Mouse (Mus musculus): ENCODE data around the gene Bace2. TPM values are rescaled to one million over a fixed set of nuclear protein-coding genes. Genes with fewer than 3 reads are reported as not detected.
A peak's percentile ranks its signal among the peaks of the same experiment; 100 is the strongest.

Bace2 gene
- total RNA-seq, 2 experiments from 2014 or later = 16.3 to 20.8 TPM

DNA sequence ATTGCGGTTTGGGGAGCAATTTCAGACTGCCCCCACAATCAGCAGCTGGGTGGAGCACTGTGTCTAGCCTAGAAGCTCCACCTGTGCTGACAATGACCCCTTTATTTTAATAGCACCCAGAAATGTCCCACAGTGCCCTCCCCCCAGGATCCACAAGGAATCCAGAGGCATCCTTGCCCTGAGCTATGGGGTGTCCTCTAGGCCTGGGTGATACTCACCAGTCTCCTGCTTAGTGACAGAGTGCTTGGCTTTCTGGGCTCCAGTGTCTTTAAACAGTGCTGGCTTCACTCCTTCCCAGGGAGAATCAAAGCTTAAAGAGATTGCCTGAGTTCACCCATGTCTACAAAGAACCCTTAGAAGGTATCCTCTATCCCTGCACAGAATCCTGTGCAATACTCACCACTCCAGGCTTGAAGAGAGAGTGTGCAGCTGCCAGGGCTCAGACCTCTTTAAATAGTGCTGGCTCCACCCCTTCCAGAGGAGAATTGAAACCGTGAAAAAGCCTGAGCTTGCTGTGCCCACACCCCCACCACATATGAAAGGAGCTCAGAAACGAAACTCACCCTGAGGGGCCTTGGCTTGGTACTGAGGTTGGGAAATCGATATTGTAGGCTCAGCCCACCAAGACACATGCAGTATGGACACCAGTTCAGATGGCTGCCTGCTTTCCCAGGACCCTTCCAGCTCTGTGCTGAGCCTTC, 106.1 kb downstream of the Bace2 start, which contains the start of gene Mx1:
Mx1 (minus strand) TSS at position 427 of the 701 bp plus-strand sequence.
- DNase-seq = peak; percentile 19 to 21
- intact Hi-C loops (cut with DNase I) = loop anchor here (5.0 kb wide), 1 partner anchor 75 kb away; no protein-coding TSS in a partner anchor

DNA sequence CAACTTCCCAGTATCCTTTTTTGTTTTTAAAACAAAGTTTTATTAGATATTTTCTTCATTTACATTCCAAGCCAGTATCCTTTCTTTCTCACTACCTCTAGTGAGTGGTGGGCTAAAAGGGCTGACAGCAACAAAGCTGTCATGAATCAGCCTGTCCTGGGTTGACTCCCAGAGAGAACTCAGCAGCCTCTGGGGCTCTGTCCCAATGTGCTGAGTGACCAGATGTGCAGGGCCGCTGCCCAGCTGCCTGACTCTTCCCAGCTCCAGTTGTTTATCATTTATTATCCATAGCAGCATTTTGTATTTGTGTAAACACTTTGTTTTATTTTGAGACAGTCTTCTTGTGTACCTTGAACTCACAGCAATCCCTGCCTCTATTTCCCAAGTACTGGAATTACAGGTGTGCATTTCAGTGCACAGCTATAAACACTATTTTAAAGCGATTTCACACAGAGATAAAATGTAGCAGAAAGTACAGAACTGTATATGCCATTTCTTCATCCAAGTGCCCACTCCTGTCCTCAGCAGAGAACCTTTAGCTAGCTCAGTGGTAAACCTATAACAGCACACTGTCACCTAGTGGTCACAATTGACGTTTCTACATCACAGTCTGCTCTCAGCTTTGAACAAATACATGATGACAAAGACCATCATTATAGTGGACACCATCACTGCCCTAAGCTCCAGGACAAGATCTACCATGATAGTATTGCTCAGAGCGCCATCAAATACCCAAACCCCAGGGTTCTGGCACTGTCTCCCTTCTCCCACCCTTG, 109.8 kb downstream of the Bace2 start:
- intact Hi-C loops (cut with DNase I) = loop anchor here (5.0 kb wide), 1 partner anchor 154 kb away; no protein-coding TSS in a partner anchor
- no peak for DNase-seq

DNA sequence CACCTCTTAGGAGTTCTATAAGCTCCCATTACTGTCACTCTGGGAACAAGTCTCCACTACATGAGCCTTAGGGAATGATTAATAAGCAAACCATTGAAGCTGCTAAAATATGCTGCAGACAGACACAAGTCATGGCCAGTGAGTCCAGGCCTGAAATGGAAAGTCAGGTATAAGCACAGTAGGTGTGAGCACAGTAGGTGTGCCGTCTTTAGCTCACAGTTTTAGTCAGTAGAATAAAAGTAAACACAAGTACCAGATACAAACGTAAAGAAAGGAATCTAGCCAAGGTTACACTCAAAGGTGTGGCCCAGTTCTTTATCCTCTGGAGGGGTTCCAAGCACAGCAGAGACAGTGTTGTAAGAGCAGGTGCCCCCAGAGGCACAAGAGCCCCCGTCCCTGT, 110.9 kb downstream of the Bace2 start:
- no peak for DNase-seq
- intact Hi-C loops (cut with DNase I) = loop anchor here (5.0 kb wide), 1 partner anchor 155 kb away; no protein-coding TSS in a partner anchor

DNA sequence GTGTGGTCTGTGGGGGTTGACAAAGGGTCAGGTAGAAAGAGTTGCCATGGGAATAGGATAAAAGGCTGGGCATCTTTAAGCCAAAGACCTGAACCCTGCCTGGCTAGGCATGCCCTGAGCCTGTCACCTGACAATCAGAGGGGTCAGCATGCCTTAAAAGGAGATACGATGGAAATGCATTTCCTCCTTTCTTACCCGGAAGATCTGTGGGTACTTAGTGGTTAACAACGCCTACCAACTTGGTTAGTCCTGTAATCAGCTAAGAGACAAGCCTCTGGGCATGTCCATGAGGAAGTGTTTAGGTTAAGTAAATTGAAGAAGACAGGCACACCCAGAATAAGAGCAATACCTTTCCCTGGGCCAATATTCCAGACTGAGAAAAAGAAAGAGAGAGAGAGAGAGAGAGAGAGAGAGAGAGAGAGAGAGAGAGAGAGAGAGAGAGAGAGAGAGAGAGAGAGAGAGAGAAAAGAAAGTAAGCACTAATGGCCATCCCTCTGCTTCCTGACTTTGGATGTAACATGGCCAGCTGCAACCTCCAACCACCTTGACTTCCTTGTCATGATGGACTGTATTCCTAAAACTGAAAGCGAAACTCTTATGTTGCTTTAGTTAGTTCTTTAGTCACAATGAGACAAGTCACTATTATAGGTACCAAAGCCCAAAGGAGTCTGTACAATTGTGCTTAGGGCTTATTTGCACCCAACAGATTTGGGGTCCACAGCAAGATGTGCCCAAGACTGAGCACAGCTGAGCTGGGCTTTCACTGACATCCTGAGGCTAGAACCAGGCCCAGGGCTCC, 111.7 kb downstream of the Bace2 start:
- intact Hi-C loops (cut with DNase I) = loop anchor here (5.0 kb wide), 1 partner anchor 156 kb away; no protein-coding TSS in a partner anchor
- no peak for DNase-seq

DNA sequence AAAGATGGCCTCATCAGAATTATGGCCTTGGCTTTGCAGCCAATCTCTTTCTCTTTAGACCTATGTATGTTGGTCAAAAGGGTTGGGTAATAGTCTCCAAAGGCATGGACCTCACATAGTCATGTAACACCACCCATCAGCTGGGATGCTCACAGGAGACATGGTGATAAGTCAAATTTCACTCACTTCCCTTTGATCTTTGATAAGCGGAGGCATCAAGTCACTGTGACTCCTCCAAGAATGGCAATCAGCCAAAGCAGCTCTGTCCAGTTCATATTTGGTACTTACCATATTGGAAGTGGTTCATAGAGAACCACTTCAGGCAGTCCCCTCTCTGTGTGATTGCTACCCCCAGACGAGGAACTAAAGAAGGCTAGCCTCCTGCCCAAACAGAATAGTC, 118.1 kb downstream of the Bace2 start:
- intact Hi-C loops (cut with DNase I) = no loop called here
- no peak for DNase-seq

DNA sequence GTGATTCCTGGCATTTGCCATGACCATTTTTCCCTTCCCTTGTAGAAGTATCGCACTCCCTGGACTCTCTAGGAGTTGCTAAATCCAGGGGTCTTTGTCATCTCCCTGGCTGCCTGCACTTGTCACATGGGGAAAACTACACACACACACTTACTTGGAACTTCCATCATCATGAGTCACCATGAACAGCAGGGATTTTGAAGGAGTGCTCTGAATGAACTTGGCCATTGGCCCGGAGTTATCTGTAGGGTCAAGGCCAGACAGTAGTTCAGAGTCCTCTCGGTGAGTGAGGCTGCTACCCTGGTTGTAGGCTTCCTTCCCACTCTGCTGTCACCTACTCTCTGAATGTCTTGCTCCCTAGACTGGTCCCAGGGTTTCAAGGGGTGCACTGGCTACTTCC, 119.0 kb downstream of the Bace2 start:
- intact Hi-C loops (cut with DNase I) = no loop called here
- peak; percentile 11 to 24 for DNase-seq

DNA sequence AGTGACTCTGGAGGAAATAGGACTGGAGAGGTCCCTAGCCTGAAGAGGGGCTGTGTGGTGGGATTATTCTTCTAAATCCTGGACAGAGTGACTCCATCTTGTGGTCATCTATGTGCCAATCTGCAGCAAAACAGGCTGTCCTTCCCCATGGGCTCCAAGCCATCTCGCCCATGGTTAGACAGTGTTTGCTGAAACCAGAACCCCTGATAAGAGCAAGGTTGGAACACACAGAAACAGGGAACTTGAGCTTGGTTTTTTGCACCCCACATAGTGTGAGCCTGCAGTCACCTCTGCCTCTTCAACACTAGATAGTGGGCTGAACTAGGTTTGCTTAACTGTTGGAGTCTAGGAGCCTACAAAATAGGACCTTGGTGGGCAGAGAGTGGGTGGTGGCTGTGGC, 120.0 kb downstream of the Bace2 start:
- intact Hi-C loops (cut with DNase I) = no loop called here
- no peak for DNase-seq

DNA sequence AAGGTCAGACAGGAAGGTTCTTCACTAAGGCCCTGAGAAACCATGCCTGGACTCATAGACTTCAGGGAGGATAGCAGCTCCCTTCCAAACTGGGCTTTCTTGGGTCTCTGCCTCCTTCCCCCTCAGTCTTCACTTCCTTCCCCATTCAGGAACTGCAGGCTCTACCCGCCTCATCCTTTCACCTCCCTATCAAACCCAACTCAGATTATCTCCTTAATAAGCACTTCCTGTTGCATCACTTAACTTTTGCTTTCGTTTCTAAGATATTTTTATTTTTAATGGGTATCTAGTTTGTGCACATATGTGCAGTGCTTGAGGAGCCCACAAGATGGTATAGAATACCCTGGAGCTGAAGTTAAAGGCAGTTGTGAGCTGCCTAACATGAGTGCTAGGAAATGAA, 122.1 kb downstream of the Bace2 start:
- intact Hi-C loops (cut with DNase I) = no loop called here
- DNase-seq = no peak

DNA sequence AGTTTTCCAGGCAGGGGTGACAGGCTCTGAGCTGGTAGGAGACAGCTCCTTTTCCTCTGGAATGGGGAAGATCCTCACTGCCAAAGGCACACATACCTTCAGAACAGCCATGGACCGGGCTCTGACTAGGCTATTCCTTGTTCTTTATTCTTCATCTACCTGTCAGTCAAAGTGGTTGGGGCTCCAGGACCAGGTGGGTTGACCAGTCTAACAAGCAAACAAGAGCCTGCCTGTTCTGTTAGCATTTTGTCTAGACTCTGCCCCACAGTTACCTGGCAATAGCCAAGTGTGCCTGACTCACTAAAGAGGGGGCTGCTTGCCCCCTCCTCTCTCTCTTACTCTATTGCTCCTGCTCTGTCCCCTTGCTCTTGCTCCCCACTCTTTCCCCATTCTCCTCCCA, 135.8 kb downstream of the Bace2 start:
- DNase-seq = no peak
- intact Hi-C loops (cut with DNase I) = no loop called here

Other genes starting within 250 kb of the Bace2 start
- not detected for gene Dscam, start 186.0 kb upstream of the Bace2 start, total RNA-seq (2021)
- gene Mx1, start 106.2 kb downstream of the Bace2 start, total RNA-seq (2021) = 1 to 10 TPM; 2.0 to 4.0 TPM
- not detected for gene Fam3b, start 158.1 kb downstream of the Bace2 start, total RNA-seq (2021)

Data from heart, postnatal 36 days (tissue).